Mouse (Mus musculus) megakaryocyte, embryonic 14.5 days (primary cell): ENCODE results near the gene Cct8.

Experiments used
- FLI1 ChIP-seq: IDR thresholded peaks from 2 replicates; pipeline ENCODE4 v1.6.1; 2012; ENCODE audit warnings: low read length, inconsistent platforms, mixed read lengths
- GATA1 ChIP-seq: IDR thresholded peaks from 3 replicates; pipeline ENCODE4 v1.6.1; 2012; ENCODE audit warnings: mixed read lengths, low read length, inconsistent platforms, borderline replicate concordance

DNA sequence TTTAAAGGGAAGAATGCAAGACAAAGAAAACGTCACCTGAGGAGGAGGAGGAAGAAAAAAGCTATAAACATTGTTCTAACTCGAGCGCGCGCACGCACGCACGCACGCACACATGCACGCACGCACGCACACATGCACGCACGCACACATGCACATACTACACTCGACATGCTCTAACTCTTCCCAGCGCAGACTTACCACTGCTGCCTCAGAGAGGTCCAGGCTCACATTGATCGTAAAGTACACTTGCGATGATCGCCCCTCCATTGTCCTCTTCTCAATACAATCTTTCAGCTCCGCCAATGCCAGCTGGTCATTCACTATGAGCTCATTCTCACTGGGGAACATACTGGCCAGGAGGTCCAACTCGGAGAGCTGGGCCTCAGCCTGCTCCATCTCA is 58.6 kb downstream of the Cct8 start:
- TF ChIP-seq GATA1 (no peak), FLI1 (no peak)
